ENCODE assay signal across 15 mouse cellular contexts in the genomic region with DNA sequence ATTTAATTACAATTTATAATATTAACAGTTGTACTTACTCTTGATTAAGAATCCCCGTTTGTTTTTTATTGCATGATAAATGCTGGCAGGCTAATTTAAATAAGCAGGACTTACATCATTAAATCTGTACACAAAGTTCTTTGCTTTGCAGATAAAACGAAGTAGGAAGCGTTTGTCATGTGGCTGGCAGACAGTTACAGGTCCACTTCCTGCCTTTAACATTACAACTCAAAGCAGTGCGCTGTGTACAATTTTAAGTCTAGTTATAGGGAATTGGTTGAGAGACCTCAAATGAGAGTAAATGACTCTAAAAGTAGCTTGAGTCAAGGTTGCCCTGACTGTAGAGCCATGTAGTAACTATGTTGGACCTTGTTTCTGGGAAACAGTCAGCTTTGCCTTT. TPM values are rescaled to one million over a fixed set of nuclear protein-coding genes. Genes with fewer than 3 reads are reported as not detected.
A peak's percentile ranks its signal among the peaks of the same experiment; 100 is the strongest.
DNase-seq lines count a peak whose midpoint lies in the region; ATAC-seq and TF ChIP-seq lines count a peak whose summit lies in the region.
"Had no signal": no experiment of that assay in that cellular context is flagged by ENCODE, and none has a peak within 500 bp of the region (broad histone marks: within the 10 kb centered on the region; RNA-seq: fewer than 3 reads in every experiment).

No protein-coding gene starts in this region.

- H3K4me1 ChIP-seq in heart, adult 2 months (ENCODE audit: control insufficient read depth, insufficient read depth, low read length) = peaks cover 29% of the 10 kb centered on the region
- peaks cover 31% of the 10 kb centered on the region for H3K4me1 ChIP-seq in lung, embryonic 16.5 days (replicated peaks; ENCODE audit: control insufficient read depth, insufficient read depth, low read length)

- peaks cover 8% of the 10 kb centered on the region for H3K79me2 ChIP-seq in heart, adult 2 months (replicated peaks; ENCODE audit: control insufficient read depth, insufficient read depth, low read length)

- intact Hi-C loops in heart, adult 2 months (cut with DNase I) = no loop called here
- intact Hi-C loops in heart, postnatal 36 days (cut with DNase I) = no loop called here

- no peak for ATAC-seq in lung, embryonic 16.5 days (ENCODE audit: low read depth)
- ATAC-seq: forebrain, postnatal 0 days; midbrain, embryonic 16.5 days had no signal

- DNase-seq in heart, adult 2 months = no peak
- DNase-seq in heart, postnatal 36 days = no peak
- DNase-seq in lung, postnatal 14 days = no peak
- peak; percentile 74 for DNase-seq in CD4-positive, CD25-positive, alpha-beta regulatory T cell, adult 2 months (ENCODE audit: low read depth, low spot score)
- DNase-seq in induced T-regulatory cell, adult 2 months (ENCODE audit: low read depth) = peak; percentile 75
- DNase-seq in adrenal gland, postnatal 4 days (ENCODE audit: low spot score in 2 of 2) = no peak
- DNase-seq in urinary bladder, postnatal 10 days (ENCODE audit: low spot score) = no peak
- DNase-seq: cerebellum, adult 2 months; embryo, embryonic 11 days; forebrain, postnatal 0 days; gastrocnemius, postnatal 36 days had no signal

- TF ChIP-seq EP300 in heart, adult 2 months (IDR thresholded peaks at IDR 0.05; ENCODE audit: insufficient read depth, low read depth, low read length) = no peak

- H3K4me2 ChIP-seq in lung, embryonic 16.5 days (ENCODE audit: low read depth, low read length) = no peak overlapping the region
- H3K4me2 ChIP-seq: hindbrain, embryonic 15.5 days; limb, embryonic 12.5 days had no signal

- no peak for TF ChIP-seq POLR2A in heart, adult 2 months (IDR thresholded peaks at IDR 0.05; ENCODE audit: insufficient read depth, low read depth, low read length)

- H3K36me3 ChIP-seq in heart, adult 2 months (ENCODE audit: control insufficient read depth, insufficient read depth, low read length) = peaks cover 48% of the 10 kb centered on the region
- H3K36me3 ChIP-seq in lung, embryonic 16.5 days (ENCODE audit: control insufficient read depth, insufficient read depth, low read length) = no peaks in the 10 kb centered on the region; the same call in 1 of the 2 replicates
- H3K36me3 ChIP-seq: hindbrain, embryonic 15.5 days had no signal

- H3K9me3 ChIP-seq in lung, embryonic 16.5 days (ENCODE audit: control insufficient read depth, low read length) = no peaks in the 10 kb centered on the region
- H3K9me3 ChIP-seq: hindbrain, embryonic 15.5 days; limb, embryonic 12.5 days had no signal

- H3K9ac ChIP-seq in heart, adult 2 months (ENCODE audit: low read depth, low read length) = no peak overlapping the region
- H3K9ac ChIP-seq in lung, embryonic 16.5 days (ENCODE audit: low read length) = no peak overlapping the region
- H3K9ac ChIP-seq: forebrain, postnatal 0 days; hindbrain, embryonic 15.5 days; limb, embryonic 12.5 days had no signal

- no peak overlapping the region for H3K4me3 ChIP-seq in heart, adult 2 months
- H3K4me3 ChIP-seq in lung, embryonic 16.5 days (ENCODE audit: low read length) = no peak overlapping the region
- H3K4me3 ChIP-seq: hindbrain, embryonic 15.5 days; limb, embryonic 12.5 days had no signal

- H3K27ac ChIP-seq in heart, adult 2 months = peak overlapping the region; percentile 5
- H3K27ac ChIP-seq in lung, embryonic 16.5 days (ENCODE audit: low read length) = peak overlapping the region; percentile 27; the same call in 1 of the 2 replicates
- H3K27ac ChIP-seq: hindbrain, embryonic 15.5 days; limb, embryonic 12.5 days had no signal

- TF ChIP-seq CTCF in heart, adult 2 months (IDR thresholded peaks at IDR 0.05) = no peak

- WGBS in heart, adult 2 months = 15% methylated on average over 4 of the region's 4 CpGs
- 55% methylated on average over 4 of the region's 4 CpGs for WGBS in lung, embryonic 16.5 days

- no peaks in the 10 kb centered on the region for H3K27me3 ChIP-seq in heart, adult 2 months (ENCODE audit: control insufficient read depth, insufficient read depth, low read length)
- H3K27me3 ChIP-seq in lung, embryonic 16.5 days (ENCODE audit: control insufficient read depth, insufficient read depth, low read depth, low read length) = no peaks in the 10 kb centered on the region
- H3K27me3 ChIP-seq: hindbrain, embryonic 15.5 days; limb, embryonic 12.5 days had no signal

RNA-seq across cellular contexts. Expression of gene Cblb, which starts 25.1 kb away (rescaled TPM):
- 10 to 100 TPM; 13.6 to 14.0 TPM for total RNA-seq in heart, adult 2 months (2021)
- polyA plus RNA-seq in heart, adult 2 months (2012; rRNA removed) = 7.5 and 9.8 TPM in 2 replicates
- 10 to 100 TPM; 15.6 to 18.1 TPM for total RNA-seq in heart, postnatal 36 days (2021)
- 14.6 and 15.3 TPM in 2 replicates for polyA plus RNA-seq in lung, embryonic 16.5 days (2015; fragmentation: Nextera tagmentation; extraction: Ambion mirVana)
- 10 to 100 TPM; 24.4 to 27.1 TPM for total RNA-seq in adrenal gland, postnatal 4 days (2021)

Comparison
In these comparisons a context has a peak if more than half of its experiments do, and no peak if none do; other contexts are left out.
1. DNase-seq: peak in CD4-positive, CD25-positive, alpha-beta regulatory T cell, adult 2 months (single experiment) and induced T-regulatory cell, adult 2 months (single experiment); none in heart, adult 2 months (0 of 2), heart, postnatal 36 days (0 of 2), lung, postnatal 14 days (single experiment), adrenal gland, postnatal 4 days (0 of 2) and urinary bladder, postnatal 10 days (single experiment).